Mouse (Mus musculus): ENCODE results near the gene Lrrk1. TPM values are rescaled to one million over a fixed set of nuclear protein-coding genes. Genes with fewer than 3 reads are reported as not detected.
A peak's percentile ranks its signal among the peaks of the same experiment; 100 is the strongest.

The Lrrk1 gene
- polyA plus RNA-seq, 1 experiment from 2014 or later: 2.9 TPM

GRCm38 (mm10) chr7:66260763-66261390, 127.3 kb downstream of the Lrrk1 start:
- H3K4me2 ChIP-seq: no peak overlapping the region
- DNase-seq (ENCODE audit: low spot score, missing footprints) (peak; percentile 51), ATAC-seq (ENCODE audit: low FRiP score) (no peak)
- no peak overlapping the region for H3K27ac ChIP-seq (ENCODE audit: low read depth, low read length)
- no peaks in the 10 kb centered on the region for H3K9me3 ChIP-seq (ENCODE audit: control insufficient read depth, low read length)
- H3K4me3 ChIP-seq (ENCODE audit: low read depth, low read length): no peak overlapping the region
- H3K4me1 ChIP-seq (ENCODE audit: control insufficient read depth, insufficient read depth, low read length): no peaks in the 10 kb centered on the region
- no peak overlapping the region for H3K9ac ChIP-seq (ENCODE audit: low read length)
- WGBS: 86% methylated on average over 7 of the region's 7 CpGs
- H3K36me3 ChIP-seq (ENCODE audit: control insufficient read depth, insufficient read depth, low read length): no peaks in the 10 kb centered on the region
- no peaks in the 10 kb centered on the region for H3K27me3 ChIP-seq (ENCODE audit: control insufficient read depth, insufficient read depth, low read length)

- no peak overlapping the region for H3K4me2 ChIP-seq
- WGBS: 86% methylated on average over 8 of the region's 8 CpGs
- H3K27ac ChIP-seq (ENCODE audit: low read depth, low read length): no peak overlapping the region
- H3K4me3 ChIP-seq (ENCODE audit: low read depth, low read length): no peak overlapping the region
- ATAC-seq (ENCODE audit: low FRiP score): no peak
- H3K36me3 ChIP-seq (ENCODE audit: control insufficient read depth, insufficient read depth, low read length): no peaks in the 10 kb centered on the region
- H3K9me3 ChIP-seq (ENCODE audit: control insufficient read depth, low read length): no peaks in the 10 kb centered on the region
- H3K9ac ChIP-seq (ENCODE audit: low read length): no peak overlapping the region
- no peaks in the 10 kb centered on the region for H3K27me3 ChIP-seq (ENCODE audit: control insufficient read depth, insufficient read depth, low read length)
- peak; percentile 51 for DNase-seq (ENCODE audit: low spot score, missing footprints)
- H3K4me1 ChIP-seq (ENCODE audit: control insufficient read depth, insufficient read depth, low read length): no peaks in the 10 kb centered on the region
Measured at GRCm38 (mm10) chr7:66260295-66260694, 127.9 kb downstream of the Lrrk1 start.

GRCm38 (mm10) chr7:66259436-66260206, 128.5 kb downstream of the Lrrk1 start:
- H3K9me3 ChIP-seq (ENCODE audit: control insufficient read depth, low read length): no peaks in the 10 kb centered on the region
- H3K4me1 ChIP-seq (ENCODE audit: control insufficient read depth, insufficient read depth, low read length): no peaks in the 10 kb centered on the region
- ATAC-seq (ENCODE audit: low FRiP score) (no peak), DNase-seq (ENCODE audit: low spot score, missing footprints) (peak; percentile 45)
- H3K27ac ChIP-seq (ENCODE audit: low read depth, low read length): no peak overlapping the region
- H3K9ac ChIP-seq (ENCODE audit: low read length): no peak overlapping the region
- WGBS: 89% methylated on average over 14 of the region's 14 CpGs
- H3K4me2 ChIP-seq: no peak overlapping the region
- H3K27me3 ChIP-seq (ENCODE audit: control insufficient read depth, insufficient read depth, low read length): no peaks in the 10 kb centered on the region
- no peaks in the 10 kb centered on the region for H3K36me3 ChIP-seq (ENCODE audit: control insufficient read depth, insufficient read depth, low read length)
- no peak overlapping the region for H3K4me3 ChIP-seq (ENCODE audit: low read depth, low read length)

- Histone ChIP-seq H3K27ac (ENCODE audit: low read depth, low read length) (no peak overlapping the region), H3K27me3 (ENCODE audit: control insufficient read depth, insufficient read depth, low read length) (no peaks in the 10 kb centered on the region), H3K36me3 (ENCODE audit: control insufficient read depth, insufficient read depth, low read length) (no peaks in the 10 kb centered on the region), H3K4me2 (no peak overlapping the region), H3K4me3 (ENCODE audit: low read depth, low read length) (no peak overlapping the region), H3K4me1 (ENCODE audit: control insufficient read depth, insufficient read depth, low read length) (no peaks in the 10 kb centered on the region), H3K9me3 (ENCODE audit: control insufficient read depth, low read length) (no peaks in the 10 kb centered on the region), H3K9ac (ENCODE audit: low read length) (no peak overlapping the region)
- ATAC-seq (ENCODE audit: low FRiP score) (no peak), DNase-seq (ENCODE audit: low spot score, missing footprints) (peak; percentile 65)
- WGBS: 75% methylated on average over 5 of the region's 5 CpGs
Measured at GRCm38 (mm10) chr7:66258997-66259396, 129.2 kb downstream of the Lrrk1 start.

- Histone ChIP-seq H3K27ac (ENCODE audit: low read depth, low read length) (no peak overlapping the region), H3K9me3 (ENCODE audit: control insufficient read depth, low read length) (no peaks in the 10 kb centered on the region), H3K36me3 (ENCODE audit: control insufficient read depth, insufficient read depth, low read length) (no peaks in the 10 kb centered on the region), H3K4me1 (ENCODE audit: control insufficient read depth, insufficient read depth, low read length) (no peaks in the 10 kb centered on the region), H3K4me2 (no peak overlapping the region), H3K9ac (ENCODE audit: low read length) (no peak overlapping the region), H3K4me3 (ENCODE audit: low read depth, low read length) (no peak overlapping the region), H3K27me3 (ENCODE audit: control insufficient read depth, insufficient read depth, low read length) (no peaks in the 10 kb centered on the region)
- 87% methylated on average over 5 of the region's 5 CpGs for WGBS
- ATAC-seq (ENCODE audit: low FRiP score) (no peak), DNase-seq (ENCODE audit: low spot score, missing footprints) (peak; percentile 74)
Measured at GRCm38 (mm10) chr7:66257232-66257631, 130.9 kb downstream of the Lrrk1 start.

- Histone ChIP-seq H3K4me1 (ENCODE audit: control insufficient read depth, insufficient read depth, low read length) (no peaks in the 10 kb centered on the region), H3K4me3 (ENCODE audit: low read depth, low read length) (no peak overlapping the region), H3K27ac (ENCODE audit: low read depth, low read length) (no peak overlapping the region), H3K9ac (ENCODE audit: low read length) (no peak overlapping the region), H3K4me2 (no peak overlapping the region), H3K9me3 (ENCODE audit: control insufficient read depth, low read length) (no peaks in the 10 kb centered on the region), H3K27me3 (ENCODE audit: control insufficient read depth, insufficient read depth, low read length) (no peaks in the 10 kb centered on the region), H3K36me3 (ENCODE audit: control insufficient read depth, insufficient read depth, low read length) (no peaks in the 10 kb centered on the region)
- peak; percentile 70 for DNase-seq (ENCODE audit: low spot score, missing footprints)
- 74% methylated on average over 5 of the region's 5 CpGs for WGBS
- no peak for ATAC-seq (ENCODE audit: low FRiP score)
Measured at GRCm38 (mm10) chr7:66256441-66256840, 131.7 kb downstream of the Lrrk1 start.

- Histone ChIP-seq H3K27me3 (ENCODE audit: control insufficient read depth, insufficient read depth, low read length) (no peaks in the 10 kb centered on the region), H3K9me3 (ENCODE audit: control insufficient read depth, low read length) (no peaks in the 10 kb centered on the region), H3K9ac (ENCODE audit: low read length) (no peak overlapping the region), H3K36me3 (ENCODE audit: control insufficient read depth, insufficient read depth, low read length) (no peaks in the 10 kb centered on the region), H3K27ac (ENCODE audit: low read depth, low read length) (no peak overlapping the region), H3K4me3 (ENCODE audit: low read depth, low read length) (no peak overlapping the region), H3K4me1 (ENCODE audit: control insufficient read depth, insufficient read depth, low read length) (no peaks in the 10 kb centered on the region), H3K4me2 (no peak overlapping the region)
- WGBS: 86% methylated on average over 8 of the region's 8 CpGs
- DNase-seq (ENCODE audit: low spot score, missing footprints): peak; percentile 39
- ATAC-seq (ENCODE audit: low FRiP score): no peak
Measured at GRCm38 (mm10) chr7:66254993-66255392, 133.2 kb downstream of the Lrrk1 start.

GRCm38 (mm10) chr7:66253975-66254651, 134.0 kb downstream of the Lrrk1 start:
- Histone ChIP-seq H3K27me3 (ENCODE audit: control insufficient read depth, insufficient read depth, low read length) (no peaks in the 10 kb centered on the region), H3K9ac (ENCODE audit: low read length) (no peak overlapping the region), H3K4me3 (ENCODE audit: low read depth, low read length) (no peak overlapping the region), H3K9me3 (ENCODE audit: control insufficient read depth, low read length) (no peaks in the 10 kb centered on the region), H3K4me2 (no peak overlapping the region), H3K36me3 (ENCODE audit: control insufficient read depth, insufficient read depth, low read length) (no peaks in the 10 kb centered on the region), H3K4me1 (ENCODE audit: control insufficient read depth, insufficient read depth, low read length) (no peaks in the 10 kb centered on the region), H3K27ac (ENCODE audit: low read depth, low read length) (no peak overlapping the region)
- ATAC-seq (ENCODE audit: low FRiP score): no peak
- 88% methylated on average over 8 of the region's 8 CpGs for WGBS
- DNase-seq (ENCODE audit: low spot score, missing footprints): peak; percentile 65

- H3K9ac ChIP-seq (ENCODE audit: low read length): no peak overlapping the region
- no peak overlapping the region for H3K4me2 ChIP-seq
- DNase-seq (ENCODE audit: low spot score, missing footprints) (peak; percentile 92), ATAC-seq (ENCODE audit: low FRiP score) (0 out of 2 replicates have a peak, but pooled peaks have one; percentile 31)
- no peaks in the 10 kb centered on the region for H3K27me3 ChIP-seq (ENCODE audit: control insufficient read depth, insufficient read depth, low read length)
- no peak overlapping the region for H3K4me3 ChIP-seq (ENCODE audit: low read depth, low read length)
- peaks cover 20% of the 10 kb centered on the region for H3K4me1 ChIP-seq (ENCODE audit: control insufficient read depth, insufficient read depth, low read length)
- no peaks in the 10 kb centered on the region for H3K36me3 ChIP-seq (ENCODE audit: control insufficient read depth, insufficient read depth, low read length)
- H3K9me3 ChIP-seq (ENCODE audit: control insufficient read depth, low read length): no peaks in the 10 kb centered on the region
- no peak overlapping the region for H3K27ac ChIP-seq (ENCODE audit: low read depth, low read length)
- WGBS: 33% methylated on average over 6 of the region's 6 CpGs
Measured at GRCm38 (mm10) chr7:66250030-66250429, 138.1 kb downstream of the Lrrk1 start.

Measured in midbrain, embryonic 11.5 days (tissue).